Mouse (Mus musculus): ENCODE data around the gene Polg. TPM values are rescaled to one million over a fixed set of nuclear protein-coding genes. Genes with fewer than 3 reads are reported as not detected.

The Polg gene
- polyA plus RNA-seq (2017; shearing (Covaris generic)) = 96.1 TPM

GRCm38 (mm10) chr7:79466053-79466901, at the start of gene Polg:
TSS of gene Polg (minus strand) at chr7:79466362.

Other genes starting within 250 kb of the Polg start
- gene Abhd2, start 193.2 kb downstream of the Polg start, polyA plus RNA-seq (2017; shearing (Covaris generic)) = 20.9 TPM
- gene Rlbp1, start 79.3 kb downstream of the Polg start, polyA plus RNA-seq (2017; shearing (Covaris generic)) = not detected
- gene Fanci, start 74.4 kb downstream of the Polg start, polyA plus RNA-seq (2017; shearing (Covaris generic)) = 1.2 TPM
- gene Rhcg, start 151.3 kb upstream of the Polg start, polyA plus RNA-seq (2017; shearing (Covaris generic)) = not detected
- gene Ticrr, start 193.8 kb upstream of the Polg start, polyA plus RNA-seq (2017; shearing (Covaris generic)) = 0.57 TPM
- gene Kif7, start 249.4 kb upstream of the Polg start, polyA plus RNA-seq (2017; shearing (Covaris generic)) = 0.45 TPM

Data from effector memory CD4-positive, alpha-beta T cell, adult 7 months (primary cell).